Mouse (Mus musculus) monocyte, adult 2 months (primary cell): Measurements from ENCODE around the gene Asic2.

Source experiments
- DNase-seq, 2 experiments: peaks; one replicate each; pipeline ENCODE4 v3.0.0; 2022; ENCODE audit warnings: low spot score in 2 of 2, low read depth in 1 of 2

Asic2 gene

GRCm38 (mm10) chr11:80882229-80882810 lies 1085.9 kb downstream of the Asic2 start:
- no peak for DNase-seq

- DNase-seq = no peak
Measured at GRCm38 (mm10) chr11:80878026-80878425, 1090.2 kb downstream of the Asic2 start.

GRCm38 (mm10) chr11:80877131-80877651 lies 1091.1 kb downstream of the Asic2 start:
- no peak for DNase-seq

- DNase-seq = peak; percentile 5 to 27
Measured at GRCm38 (mm10) chr11:80872509-80873474, 1095.5 kb downstream of the Asic2 start.

GRCm38 (mm10) chr11:80868039-80868438 lies 1100.2 kb downstream of the Asic2 start:
- DNase-seq = no peak

- DNase-seq = no peak
Measured at GRCm38 (mm10) chr11:80862941-80863340, 1105.3 kb downstream of the Asic2 start.

- DNase-seq = no peak
Measured at GRCm38 (mm10) chr11:80858065-80858464, 1110.2 kb downstream of the Asic2 start, which contains the start of gene Spaca3. Gene Spaca3 (plus strand): TSS chr11:80858365.

GRCm38 (mm10) chr11:80856827-80857226 lies 1111.4 kb downstream of the Asic2 start:
- DNase-seq = no peak

- no peak for DNase-seq
Measured at GRCm38 (mm10) chr11:80854908-80855307, 1113.3 kb downstream of the Asic2 start.

GRCm38 (mm10) chr11:80854430-80854829 lies 1113.8 kb downstream of the Asic2 start:
- no peak for DNase-seq

- no peak for DNase-seq
Measured at GRCm38 (mm10) chr11:80853014-80853413, 1115.2 kb downstream of the Asic2 start.

- no peak for DNase-seq
Measured at GRCm38 (mm10) chr11:80851859-80852258, 1116.4 kb downstream of the Asic2 start.

GRCm38 (mm10) chr11:80848131-80848530 lies 1120.1 kb downstream of the Asic2 start:
- no peak for DNase-seq

- DNase-seq = no peak
Measured at GRCm38 (mm10) chr11:80846115-80846514, 1122.1 kb downstream of the Asic2 start.

GRCm38 (mm10) chr11:80845486-80845885 lies 1122.8 kb downstream of the Asic2 start:
- no peak for DNase-seq

- DNase-seq = no peak
Measured at GRCm38 (mm10) chr11:80843435-80843834, 1124.8 kb downstream of the Asic2 start.

GRCm38 (mm10) chr11:80838724-80839123 lies 1129.5 kb downstream of the Asic2 start:
- DNase-seq = no peak

GRCm38 (mm10) chr11:80835841-80836240 lies 1132.4 kb downstream of the Asic2 start:
- no peak for DNase-seq

GRCm38 (mm10) chr11:80835395-80835794 lies 1132.9 kb downstream of the Asic2 start:
- DNase-seq = no peak
